Mouse (Mus musculus) activated CD4-positive, CD25-positive, alpha-beta regulatory T cell, adult 4 months (primary cell): ENCODE results near the gene Mtm1. TPM values are rescaled to one million over a fixed set of nuclear protein-coding genes. Genes with fewer than 3 reads are reported as not detected.

Experiments used
- ATAC-seq: one replicate; pipeline ENCODE4 v1.8.0; 2017
- polyA plus RNA-seq, 2 experiments: library from polyadenylated mRNA; unstranded; fragments of 100-300 nt; shearing (Covaris generic); gene quantifications; one replicate each; pipeline ENCODE4 v1.2.1; 2017

Gene Mtm1
- polyA plus RNA-seq = 1 to 10 TPM; 9.1 to 9.8 TPM

- ATAC-seq = no peak
These were observed at the start of gene Mtm1 for GRCm38 (mm10) chrX:71210467-71210866. Gene Mtm1 (plus strand): TSS chrX:71210767.

- ATAC-seq = no peak
These were observed 29.0 kb upstream of the Mtm1 start for GRCm38 (mm10) chrX:71181526-71181925.

GRCm38 (mm10) chrX:71183671-71184070 lies 26.9 kb upstream of the Mtm1 start:
- ATAC-seq = no peak

- no peak for ATAC-seq
These were observed 24.2 kb upstream of the Mtm1 start for GRCm38 (mm10) chrX:71186396-71186795.

- ATAC-seq = no peak
These were observed 5.8 kb upstream of the Mtm1 start for GRCm38 (mm10) chrX:71204776-71205175.

- ATAC-seq = peak; percentile 36
These were observed 4.6 kb upstream of the Mtm1 start for GRCm38 (mm10) chrX:71205821-71206542.

- no peak for ATAC-seq
These were observed 4.0 kb upstream of the Mtm1 start for GRCm38 (mm10) chrX:71206595-71206994.

GRCm38 (mm10) chrX:71212911-71213310 lies 2.3 kb downstream of the Mtm1 start:
- ATAC-seq = no peak

- ATAC-seq = peak; percentile 94
These were observed 4.0 kb downstream of the Mtm1 start for GRCm38 (mm10) chrX:71214441-71215112.

GRCm38 (mm10) chrX:71215113-71215708 lies 4.6 kb downstream of the Mtm1 start:
- ATAC-seq = peak; percentile 37

GRCm38 (mm10) chrX:71216879-71217278 lies 6.3 kb downstream of the Mtm1 start:
- no peak for ATAC-seq

GRCm38 (mm10) chrX:71218853-71219252 lies 8.3 kb downstream of the Mtm1 start:
- ATAC-seq = no peak

GRCm38 (mm10) chrX:71220896-71221295 lies 10.3 kb downstream of the Mtm1 start:
- no peak for ATAC-seq

- no peak for ATAC-seq
These were observed 12.3 kb downstream of the Mtm1 start for GRCm38 (mm10) chrX:71222648-71223408.

GRCm38 (mm10) chrX:71226881-71227280 lies 16.3 kb downstream of the Mtm1 start:
- ATAC-seq = no peak

GRCm38 (mm10) chrX:71228200-71228599 lies 17.6 kb downstream of the Mtm1 start:
- no peak for ATAC-seq

GRCm38 (mm10) chrX:71230847-71231246 lies 20.3 kb downstream of the Mtm1 start:
- no peak for ATAC-seq

- no peak for ATAC-seq
These were observed 45.9 kb downstream of the Mtm1 start for GRCm38 (mm10) chrX:71256422-71256821.

GRCm38 (mm10) chrX:71260857-71261256 lies 50.3 kb downstream of the Mtm1 start:
- no peak for ATAC-seq

GRCm38 (mm10) chrX:71264316-71264715 lies 53.7 kb downstream of the Mtm1 start:
- no peak for ATAC-seq

- no peak for ATAC-seq
These were observed 58.4 kb downstream of the Mtm1 start for GRCm38 (mm10) chrX:71268972-71269371.

GRCm38 (mm10) chrX:71274150-71274549 lies 63.6 kb downstream of the Mtm1 start:
- ATAC-seq = no peak

- no peak for ATAC-seq
These were observed 74.9 kb downstream of the Mtm1 start for GRCm38 (mm10) chrX:71285473-71285872.
